Mouse (Mus musculus) bone marrow macrophage, adult 2 months (primary cell): ENCODE data around the gene Agap1.

ENCODE experiments used
- CTCF ChIP-seq: IDR thresholded peaks from 2 replicates; pipeline ENCODE4 v1.5.1; 2012; ENCODE audit warnings: low read depth, mild to moderate bottlenecking, low read length, moderate library complexity
- POLR2A ChIP-seq: IDR thresholded peaks from 2 replicates; pipeline ENCODE4 v1.6.1; 2012; ENCODE audit warnings: mild to moderate bottlenecking, low read depth, low read length, borderline replicate concordance

- TF ChIP-seq POLR2A (no peak), CTCF (no peak)
Observed at GRCm38 (mm10) chr1:89444014-89444413, 10.6 kb upstream of the Agap1 start.
